Mouse (Mus musculus): ENCODE data around the gene Ap4e1. TPM values are rescaled to one million over a fixed set of nuclear protein-coding genes. Genes with fewer than 3 reads are reported as not detected.
A peak's percentile ranks its signal among the peaks of the same experiment; 100 is the strongest.
"Not testable (repeated sequence)": the region's sequence is repeated elsewhere in the genome, so short reads cannot be mapped to it uniquely, and the experiment has no call there.

Ap4e1 gene
- polyA plus RNA-seq, 2 experiments from 2014 or later: 10.9 to 15.6 TPM

GRCm38 (mm10) chr2:127079066-127079465, 70.5 kb downstream of the Ap4e1 start:
- ATAC-seq: not testable (repeated sequence)

GRCm38 (mm10) chr2:127079881-127080590, 71.5 kb downstream of the Ap4e1 start:
- ATAC-seq: no peak

- no peak for ATAC-seq
Measured at GRCm38 (mm10) chr2:127080591-127081218, 72.2 kb downstream of the Ap4e1 start.

GRCm38 (mm10) chr2:127086235-127086634, 77.7 kb downstream of the Ap4e1 start:
- peak; percentile 98 for ATAC-seq

- not testable (repeated sequence) for ATAC-seq
Measured at GRCm38 (mm10) chr2:127090151-127090550, 81.6 kb downstream of the Ap4e1 start.

GRCm38 (mm10) chr2:127092000-127092399, 83.5 kb downstream of the Ap4e1 start:
- no peak for ATAC-seq

DNA sequence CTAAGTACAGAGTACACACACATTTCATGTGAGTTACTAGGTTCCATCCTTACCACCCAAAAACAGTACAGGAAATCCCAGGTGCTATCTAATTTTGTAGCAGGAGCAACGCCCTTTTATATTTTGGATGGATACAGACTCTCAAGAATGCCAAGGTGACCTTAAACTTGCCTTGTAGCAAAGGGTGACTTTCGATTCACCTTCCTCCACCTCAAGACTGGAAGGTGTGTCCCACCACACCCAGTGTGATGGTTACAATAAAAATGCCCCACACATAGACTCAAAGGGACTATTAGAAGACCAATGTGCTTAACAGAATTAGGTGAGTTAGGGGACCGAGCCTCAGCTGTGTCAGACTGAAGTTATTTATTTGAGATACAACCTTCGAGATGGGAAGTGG, 100.5 kb downstream of the Ap4e1 start:
- no peak for ATAC-seq

Other genes with a start within 250 kb of the Ap4e1 start
- gene Usp50, start 225.2 kb upstream of the Ap4e1 start, polyA plus RNA-seq (2017; shearing (Covaris generic)): 10 to 100 TPM in 1 of 2 experiments, 1 to 10 TPM in 1; 3.5 to 12.6 TPM
- gene Trpm7, start 132.5 kb upstream of the Ap4e1 start, polyA plus RNA-seq (2017; shearing (Covaris generic)): 10 to 100 TPM; 49.8 to 55.8 TPM
- gene Sppl2a, start 75.5 kb upstream of the Ap4e1 start, polyA plus RNA-seq (2017; shearing (Covaris generic)): 10 to 100 TPM; 63.4 to 75.3 TPM
- 100 to 1,000 TPM; 115 to 117 TPM for gene Blvra, start 61.9 kb downstream of the Ap4e1 start, polyA plus RNA-seq (2017; shearing (Covaris generic))
- gene Ncaph, start 125.2 kb downstream of the Ap4e1 start, polyA plus RNA-seq (2017; shearing (Covaris generic)): 10 to 100 TPM; 20.0 to 30.9 TPM
- gene Itpripl1, start 134.7 kb downstream of the Ap4e1 start, polyA plus RNA-seq (2017; shearing (Covaris generic)): 10 to 100 TPM; 59.9 to 60.8 TPM
- gene 1810024B03Rik, start 199.6 kb downstream of the Ap4e1 start, polyA plus RNA-seq (2017; shearing (Covaris generic)): 1 to 10 TPM in 1 of 2 experiments, under 1 TPM in 1; 0.92 to 1.5 TPM
- gene Snrnp200, start 199.7 kb downstream of the Ap4e1 start, polyA plus RNA-seq (2017; shearing (Covaris generic)): 10 to 100 TPM; 34.2 to 51.7 TPM
- gene Ciao1, start 239.1 kb downstream of the Ap4e1 start, polyA plus RNA-seq (2017; shearing (Covaris generic)): 10 to 100 TPM; 33.0 to 49.2 TPM
- 10 to 100 TPM; 50.2 to 63.5 TPM for gene Tmem127, start 239.2 kb downstream of the Ap4e1 start, polyA plus RNA-seq (2017; shearing (Covaris generic))

All from activated CD4-positive, CD25-positive, alpha-beta regulatory T cell, adult 4 months (primary cell).